Mouse (Mus musculus): Measurements from ENCODE around the gene Nhs.

DNA sequence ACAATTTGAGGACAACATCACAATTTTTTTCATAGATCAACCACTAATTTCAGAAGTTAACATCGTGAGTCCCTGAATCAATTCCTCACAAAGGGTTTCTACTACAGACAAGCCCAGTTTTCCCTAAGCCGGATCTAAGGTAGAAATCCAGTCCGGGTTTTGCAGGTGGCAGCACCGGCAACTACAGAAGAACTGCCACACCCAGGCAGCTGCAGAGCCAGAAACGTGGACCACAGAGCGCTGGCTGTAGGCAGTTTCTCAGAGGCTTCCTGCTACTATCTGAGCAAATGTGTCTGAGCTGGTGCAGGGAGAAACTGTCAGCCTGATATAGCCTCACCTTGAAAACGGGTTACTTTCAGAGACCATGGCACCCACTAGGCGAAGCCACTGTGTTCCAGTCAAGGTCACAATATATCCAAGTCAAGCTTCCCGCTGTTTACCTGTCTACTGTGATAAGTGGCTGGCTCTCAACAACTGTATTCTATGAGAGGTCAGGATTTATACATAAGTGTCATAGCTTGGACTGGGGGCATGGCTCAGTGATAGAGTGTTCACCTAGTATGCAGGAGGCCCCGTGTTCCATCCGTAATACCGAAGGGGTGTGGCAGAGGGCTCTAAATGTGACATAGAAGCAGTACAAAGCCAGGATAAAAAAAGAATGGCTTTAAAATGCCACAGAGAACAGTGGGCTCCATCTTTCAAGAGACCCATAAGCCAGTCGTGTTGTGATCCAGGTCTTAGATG lies 134.1 kb downstream of the Nhs start:
- TF ChIP-seq CTCF (IDR thresholded peaks at IDR 0.05; ENCODE audit: control insufficient read depth, insufficient read depth, low read length) (no peak), POLR2A (IDR thresholded peaks at IDR 0.05; ENCODE audit: borderline replicate concordance, control insufficient read depth, low read depth, low read length) (no peak)

Measured in bone marrow, adult 2 months (tissue).